Mouse (Mus musculus) midbrain, embryonic 13.5 days (tissue): ENCODE results near the gene Ak1. TPM values are rescaled to one million over a fixed set of nuclear protein-coding genes. Genes with fewer than 3 reads are reported as not detected.

Experiments used
- ATAC-seq: fragments of 200-750 bp; cut with Nextera tagmentation; 2 replicates; pipeline ENCODE4 v1.8.0; 2017; ENCODE audit warnings: mild to moderate bottlenecking, moderate TSS enrichment, moderate library complexity
- H3K27ac ChIP-seq: fragments of 300-500 bp; sonication (generic); 2 replicates; pipeline ENCODE4 v1.5.1; 2015; ENCODE audit warnings: inconsistent platforms, mild to moderate bottlenecking, moderate library complexity
- H3K27me3 ChIP-seq: fragments of 300-500 bp; sonication (generic); 2 replicates; pipeline ENCODE4 v1.6.1; 2015; ENCODE audit warnings: mild to moderate bottlenecking, inconsistent platforms
- H3K36me3 ChIP-seq: fragments of 300-500 bp; sonication (generic); 2 replicates; pipeline ENCODE4 v1.6.1; 2015; ENCODE audit warnings: mild to moderate bottlenecking, inconsistent platforms
- H3K4me1 ChIP-seq: fragments of 300-500 bp; sonication (generic); replicated peaks from 2 replicates; pipeline ENCODE4 v1.6.1; 2015; ENCODE audit warnings: inconsistent platforms
- H3K4me2 ChIP-seq: fragments of 300-500 bp; sonication (generic); replicated peaks from 2 replicates; pipeline ENCODE4 v1.6.1; 2015; ENCODE audit warnings: moderate library complexity, mild to moderate bottlenecking, inconsistent platforms
- H3K4me3 ChIP-seq: fragments of 300-500 bp; sonication (generic); replicated peaks from 2 replicates; pipeline ENCODE4 v1.5.1; 2015; ENCODE audit warnings: mild to moderate bottlenecking, inconsistent platforms
- H3K9ac ChIP-seq: fragments of 300-500 bp; sonication (generic); replicated peaks from 2 replicates; pipeline ENCODE4 v1.6.1; 2015; ENCODE audit warnings: mild to moderate bottlenecking, inconsistent platforms
- H3K9me3 ChIP-seq: fragments of 300-500 bp; sonication (generic); 2 replicates; pipeline ENCODE4 v1.6.1; 2016; ENCODE audit warnings: mild to moderate bottlenecking, inconsistent platforms
- WGBS: fragments of 180-500 bp; shearing (Covaris S2); methylation state at CpG from one replicate; pipeline ENCODE4 v1.1.7; 2015; 5-methylcytosine and 5-hydroxymethylcytosine counted together
- polyA plus RNA-seq: library from polyadenylated mRNA; unstranded; fragments of >200 nt; fragmentation: Nextera tagmentation; extraction: Ambion mirVana; gene quantifications from 2 replicates; pipeline ENCODE4 v1.2.1, GENCODE M21; 2015

Ak1 gene
- polyA plus RNA-seq, 1 experiment from 2014 or later, result 62.9 TPM

DNA sequence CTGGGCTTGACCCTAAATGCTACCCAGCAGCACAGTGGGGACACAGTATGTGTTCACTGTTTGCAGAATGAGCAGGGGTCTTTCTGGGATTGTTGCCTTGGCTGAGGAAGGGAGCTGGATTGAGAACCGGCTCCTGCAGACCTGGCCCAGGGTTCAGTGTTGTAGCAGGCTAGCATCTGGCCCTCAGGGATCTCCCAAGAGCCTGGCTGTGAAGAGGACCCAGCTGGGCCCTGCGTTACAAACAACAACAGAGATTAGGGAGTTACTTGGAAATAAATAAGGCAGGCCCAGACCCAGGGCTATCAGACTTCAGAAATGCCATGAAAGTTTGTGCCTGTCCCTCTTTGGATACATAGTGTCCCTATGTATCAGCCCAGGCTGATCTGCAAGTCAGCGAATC lies 24.1 kb downstream of the Ak1 start:
- Histone ChIP-seq H3K4me3 (no peak overlapping the region), H3K4me2 (no peak overlapping the region), H3K36me3 (no peaks in the 10 kb centered on the region), H3K9ac (no peak overlapping the region), H3K27ac (no peak overlapping the region), H3K4me1 (no peaks in the 10 kb centered on the region), H3K27me3 (no peaks in the 10 kb centered on the region), H3K9me3 (no peaks in the 10 kb centered on the region)
- ATAC-seq, result no peak
- WGBS, result 65% methylated on average over 3 of the region's 3 CpGs

DNA sequence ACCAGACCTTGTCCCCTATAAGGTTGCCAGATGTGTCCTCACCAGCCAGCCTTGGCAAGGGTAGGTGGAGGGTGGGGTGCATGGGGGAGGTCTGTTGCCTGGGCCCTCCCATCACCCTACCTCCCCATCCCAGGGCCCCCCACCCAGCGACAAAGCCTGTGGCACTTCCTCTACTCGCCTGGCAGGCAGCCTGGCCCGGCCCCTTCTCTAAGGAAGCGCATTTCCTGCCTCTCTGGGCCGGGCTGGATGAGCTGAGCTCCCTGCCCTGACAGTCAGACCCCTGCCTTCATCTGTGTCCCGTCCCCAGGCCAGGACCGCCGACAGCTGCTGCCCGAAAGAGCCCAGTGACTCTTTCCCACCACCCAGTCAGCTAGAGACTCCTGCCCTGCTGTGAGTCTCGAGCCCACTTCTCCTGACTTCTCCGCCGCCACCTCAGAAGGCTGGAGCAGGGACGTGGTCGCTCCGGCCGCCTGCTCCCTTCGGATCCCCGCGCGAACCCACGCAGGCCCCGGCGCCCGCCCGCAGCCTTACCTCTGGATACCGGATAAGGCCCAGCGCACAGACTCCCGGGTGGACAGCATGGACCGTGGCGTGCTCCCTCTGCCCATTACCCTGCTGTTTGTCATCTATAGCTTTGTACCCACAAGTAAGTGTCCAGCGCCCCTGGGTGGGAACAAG lies 25.0 kb downstream of the Ak1 start, which contains the start of gene Eng:
TSS of gene Eng (plus strand) at position 217 of the 678 bp plus-strand sequence.
- H3K4me2 ChIP-seq, result no peak within 1 kb of the TSS
- ATAC-seq, result no peak
- 66% methylated on average over 31 of the region's 31 CpGs for WGBS
- 0 out of 2 replicates have a peak within 1 kb of the TSS, but pooled peaks have one; percentile 17 for H3K27ac ChIP-seq
- no peaks in the 10 kb centered on the region for H3K36me3 ChIP-seq
- H3K9me3 ChIP-seq, result no peaks in the 10 kb centered on the region
- H3K4me3 ChIP-seq, result peak within 1 kb of the TSS; percentile 15
- no peak within 1 kb of the TSS for H3K9ac ChIP-seq
- H3K27me3 ChIP-seq, result no peaks in the 10 kb centered on the region
- no peaks in the 10 kb centered on the region for H3K4me1 ChIP-seq

DNA sequence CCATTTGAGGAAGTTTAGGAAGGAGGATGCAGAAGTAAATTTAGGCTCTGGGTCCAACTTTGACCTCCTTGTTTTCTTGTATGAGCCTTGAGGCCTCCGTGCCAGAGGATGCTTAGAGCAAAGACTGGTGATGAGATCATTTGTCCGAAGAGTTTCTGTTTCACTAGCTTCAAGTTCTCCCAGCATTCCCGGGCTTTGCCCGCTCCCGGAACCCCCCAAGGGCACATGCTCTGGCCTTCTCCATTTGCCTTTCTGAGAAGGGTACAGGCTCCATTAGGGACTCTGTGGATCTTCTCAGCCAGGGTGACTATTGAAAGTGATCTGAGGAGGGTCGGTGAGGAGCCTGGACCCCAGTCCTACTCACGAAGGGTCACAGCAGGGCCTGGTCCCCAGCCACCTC lies 25.8 kb downstream of the Ak1 start:
- 92% methylated on average over 7 of the region's 7 CpGs for WGBS
- Histone ChIP-seq H3K9me3 (no peaks in the 10 kb centered on the region), H3K4me1 (no peaks in the 10 kb centered on the region), H3K4me3 (peak overlapping the region; percentile 15; the same call in 1 of the 2 replicates), H3K4me2 (no peak overlapping the region), H3K27me3 (no peaks in the 10 kb centered on the region), H3K9ac (no peak overlapping the region), H3K36me3 (no peaks in the 10 kb centered on the region), H3K27ac (no peak overlapping the region)
- ATAC-seq, result no peak

DNA sequence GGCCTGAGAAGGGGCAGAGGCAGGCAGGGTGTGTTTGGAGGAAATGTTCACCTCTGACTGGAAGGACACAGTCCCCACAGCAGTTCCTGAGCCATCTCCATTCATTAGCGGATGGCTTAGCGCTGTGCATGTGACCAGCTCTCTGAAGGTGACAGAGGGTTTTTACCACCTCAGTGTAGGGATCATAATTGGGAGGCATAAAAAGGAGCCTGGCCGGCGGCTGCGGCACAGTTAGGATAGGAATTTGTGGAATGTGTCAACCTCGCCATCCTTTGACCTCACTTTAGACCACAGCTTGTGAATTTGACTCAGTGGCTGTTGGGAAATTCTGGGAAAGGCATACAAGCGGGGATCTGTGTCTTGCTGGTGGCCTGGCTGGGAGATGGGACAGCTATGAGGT lies 32.2 kb downstream of the Ak1 start:
- Histone ChIP-seq H3K9me3 (no peaks in the 10 kb centered on the region), H3K36me3 (no peaks in the 10 kb centered on the region), H3K4me2 (no peak overlapping the region), H3K9ac (no peak overlapping the region), H3K27ac (no peak overlapping the region), H3K27me3 (no peaks in the 10 kb centered on the region), H3K4me1 (no peaks in the 10 kb centered on the region), H3K4me3 (no peak overlapping the region)
- ATAC-seq, result no peak
- 60% methylated on average over 7 of the region's 7 CpGs for whole genome bisulfite sequencing

DNA sequence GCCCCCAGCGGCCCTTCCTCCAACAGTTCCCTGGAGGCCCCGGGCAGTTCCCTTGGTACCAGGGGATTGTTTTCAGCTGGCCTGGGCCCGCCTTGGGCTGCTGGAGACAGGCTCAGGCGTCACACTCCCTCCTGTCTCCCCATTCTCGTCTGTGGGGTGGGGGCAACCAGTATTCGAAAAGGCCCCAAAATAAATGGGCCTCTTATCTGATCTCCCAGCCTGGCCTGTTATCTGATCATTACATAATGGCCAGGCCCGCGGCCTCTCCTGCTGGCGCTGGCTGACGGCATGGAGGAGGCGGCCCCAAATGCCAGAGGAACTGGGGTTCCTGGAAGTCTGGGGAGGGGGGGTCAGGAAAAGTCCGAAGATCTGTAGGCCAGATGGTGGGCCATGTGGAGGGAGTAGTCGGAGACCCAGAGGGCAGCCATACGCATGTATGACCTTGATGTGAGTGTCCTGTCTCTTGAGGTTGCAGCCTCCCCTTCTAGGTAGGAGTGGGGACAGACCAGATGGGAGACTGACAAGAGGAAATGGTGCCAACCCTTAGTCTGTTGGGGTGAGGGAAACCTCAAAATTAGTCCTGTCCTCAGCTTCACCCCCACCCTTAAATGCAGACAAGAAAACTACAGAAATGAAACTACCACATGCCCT lies 33.3 kb downstream of the Ak1 start:
- no peaks in the 10 kb centered on the region for H3K36me3 ChIP-seq
- no peak overlapping the region for H3K9ac ChIP-seq
- ATAC-seq, result no peak
- no peaks in the 10 kb centered on the region for H3K4me1 ChIP-seq
- H3K4me2 ChIP-seq, result no peak overlapping the region
- no peak overlapping the region for H3K4me3 ChIP-seq
- H3K9me3 ChIP-seq, result no peaks in the 10 kb centered on the region
- 78% methylated on average over 14 of the region's 14 CpGs for WGBS
- no peak overlapping the region for H3K27ac ChIP-seq
- no peaks in the 10 kb centered on the region for H3K27me3 ChIP-seq

DNA sequence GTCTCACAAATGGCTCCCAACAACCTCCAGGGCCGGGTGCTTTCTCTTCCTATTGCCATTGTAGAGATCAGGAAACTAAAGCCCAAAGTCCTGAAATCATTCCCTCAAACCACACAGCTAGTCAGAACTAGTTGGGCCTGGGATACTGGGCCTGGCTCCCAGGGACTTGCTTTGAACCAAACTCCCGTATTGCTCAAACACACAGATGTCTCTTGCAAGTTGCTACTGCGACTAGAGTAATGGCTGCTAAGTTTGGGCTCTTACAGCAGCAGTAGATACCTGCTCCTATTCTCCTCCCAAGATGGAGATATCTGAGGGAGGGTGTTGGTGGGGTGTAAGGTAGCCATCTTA lies 33.8 kb downstream of the Ak1 start:
- Histone ChIP-seq H3K4me2 (no peak overlapping the region), H3K27me3 (no peaks in the 10 kb centered on the region), H3K4me3 (no peak overlapping the region), H3K27ac (no peak overlapping the region), H3K9me3 (no peaks in the 10 kb centered on the region), H3K4me1 (no peaks in the 10 kb centered on the region), H3K9ac (no peak overlapping the region), H3K36me3 (no peaks in the 10 kb centered on the region)
- no peak for ATAC-seq
- WGBS, result 93% methylated on average over 3 of the region's 3 CpGs

DNA sequence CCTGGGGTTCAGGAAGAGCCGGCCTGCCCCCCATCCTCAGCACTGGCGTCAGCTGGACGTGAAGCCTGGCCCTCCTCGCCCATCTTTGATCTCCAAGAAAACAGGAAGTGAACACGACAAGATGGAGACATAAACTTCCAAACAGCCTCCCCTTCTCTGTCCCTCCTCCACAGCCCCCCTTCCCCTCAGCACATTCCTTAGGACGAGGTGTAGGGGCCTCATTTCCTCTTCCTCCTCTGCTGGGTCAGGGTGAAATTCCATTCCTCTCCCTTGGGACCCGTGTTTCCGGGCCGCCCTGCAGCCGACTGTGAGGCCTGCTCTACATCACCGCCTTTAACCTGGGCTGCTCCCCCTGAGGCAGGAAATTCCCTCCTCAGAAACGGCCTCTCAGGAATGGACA lies 34.3 kb downstream of the Ak1 start:
- H3K9ac ChIP-seq, result no peak overlapping the region
- WGBS, result 77% methylated on average over 12 of the region's 12 CpGs

DNA sequence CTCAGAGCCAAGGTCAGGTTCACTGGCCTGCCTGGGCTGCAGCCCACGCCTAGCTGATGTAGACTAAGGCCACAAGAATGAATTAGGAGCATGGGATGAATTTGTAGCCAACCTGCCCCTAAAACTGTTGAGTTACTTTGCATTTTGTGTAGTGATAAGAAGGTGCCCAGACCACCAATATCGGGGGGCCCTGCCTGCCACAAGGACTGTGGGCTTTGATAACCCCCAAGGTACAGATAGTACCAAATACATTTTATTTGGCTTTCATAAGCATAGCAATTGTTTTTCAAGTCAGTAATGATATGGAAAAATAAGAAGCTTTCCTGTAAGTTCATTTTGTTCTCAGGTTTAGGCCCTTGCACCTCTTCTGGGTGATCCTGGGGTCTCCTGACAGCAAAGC lies 37.3 kb downstream of the Ak1 start:
- Histone ChIP-seq H3K9me3 (no peaks in the 10 kb centered on the region), H3K27me3 (no peaks in the 10 kb centered on the region), H3K36me3 (no peaks in the 10 kb centered on the region), H3K4me3 (no peak overlapping the region), H3K4me2 (no peak overlapping the region), H3K27ac (no peak overlapping the region), H3K4me1 (0 out of 2 replicates have a peak, but pooled peaks cover 2% of the 10 kb centered on the region), H3K9ac (no peak overlapping the region)
- ATAC-seq, result no peak
- WGBS, result 87% methylated on average over 2 of the region's 2 CpGs

More for the DNA sequence above, 34.3 kb downstream of the Ak1 start:
- H3K4me2 ChIP-seq, result no peak overlapping the region
- no peaks in the 10 kb centered on the region for H3K4me1 ChIP-seq
- no peak overlapping the region for H3K27ac ChIP-seq
- H3K9me3 ChIP-seq, result no peaks in the 10 kb centered on the region
- H3K27me3 ChIP-seq, result no peaks in the 10 kb centered on the region
- ATAC-seq, result no peak
- H3K36me3 ChIP-seq, result no peaks in the 10 kb centered on the region
- H3K4me3 ChIP-seq, result no peak overlapping the region

DNA sequence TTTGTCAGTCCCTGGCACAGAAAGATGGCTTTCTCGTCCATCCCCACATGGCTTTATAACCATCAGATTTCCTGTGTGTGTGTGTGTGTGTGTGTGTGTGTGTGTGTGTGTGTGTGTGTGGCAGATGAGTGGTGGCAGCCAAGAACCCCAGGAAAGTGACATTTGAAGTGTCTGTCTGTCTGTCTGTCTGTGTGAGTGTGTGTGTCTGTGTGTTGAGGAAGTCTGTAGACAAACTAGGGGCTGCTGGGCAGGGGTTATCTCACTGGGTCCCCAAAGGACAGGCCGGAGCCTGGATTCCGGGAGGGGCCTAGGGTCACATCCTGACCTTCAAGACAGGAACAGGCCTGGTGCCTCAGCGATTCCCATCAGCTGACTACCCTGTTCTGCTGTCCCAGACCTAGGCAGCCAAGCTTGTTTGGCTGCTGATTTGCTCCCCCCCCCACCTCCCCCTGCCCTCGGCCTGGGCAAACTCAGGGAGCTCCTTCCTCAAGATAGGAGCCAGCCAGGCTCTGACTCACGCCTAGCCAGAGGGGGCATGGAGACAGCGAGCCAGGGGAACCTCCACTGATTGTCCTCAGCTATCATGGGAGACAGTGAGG lies 40.0 kb downstream of the Ak1 start:
- WGBS, result 70% methylated on average over 7 of the region's 7 CpGs
- no peak overlapping the region; the same call in 1 of the 2 replicates for H3K27ac ChIP-seq
- H3K9ac ChIP-seq, result no peak overlapping the region
- H3K4me2 ChIP-seq, result no peak overlapping the region
- no peak overlapping the region for H3K4me3 ChIP-seq
- ATAC-seq, result no peak
- no peaks in the 10 kb centered on the region for H3K36me3 ChIP-seq
- H3K4me1 ChIP-seq, result 0 out of 2 replicates have a peak, but pooled peaks cover 2% of the 10 kb centered on the region
- H3K9me3 ChIP-seq, result no peaks in the 10 kb centered on the region
- no peaks in the 10 kb centered on the region for H3K27me3 ChIP-seq

DNA sequence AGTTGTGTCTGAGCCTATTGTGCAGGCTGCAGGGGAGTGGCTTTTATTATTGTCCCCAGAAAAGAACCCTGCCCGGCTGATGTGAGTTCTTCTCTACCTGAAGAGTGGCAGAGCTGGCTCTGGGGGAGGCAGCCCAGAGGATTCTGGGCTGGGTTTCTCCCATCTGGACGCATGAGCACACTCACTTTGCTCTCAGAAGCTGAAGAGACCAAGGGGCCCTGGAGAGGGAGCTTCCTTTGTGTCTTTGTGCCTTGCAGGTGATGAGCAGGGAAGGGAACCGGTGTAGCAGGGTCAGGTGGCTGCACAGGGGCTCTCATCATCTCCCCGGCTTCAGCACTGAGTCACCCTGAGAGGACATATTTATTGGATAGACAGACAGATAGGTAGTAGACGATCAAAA lies 40.7 kb downstream of the Ak1 start:
- 0 out of 2 replicates have a peak, but pooled peaks cover 2% of the 10 kb centered on the region for H3K4me1 ChIP-seq
- no peaks in the 10 kb centered on the region for H3K36me3 ChIP-seq
- H3K9me3 ChIP-seq, result no peaks in the 10 kb centered on the region
- 54% methylated on average over 5 of the region's 5 CpGs for whole genome bisulfite sequencing
- H3K27me3 ChIP-seq, result no peaks in the 10 kb centered on the region
- H3K9ac ChIP-seq, result no peak overlapping the region
- H3K4me3 ChIP-seq, result no peak overlapping the region
- ATAC-seq, result no peak
- H3K4me2 ChIP-seq, result no peak overlapping the region
- H3K27ac ChIP-seq, result no peak overlapping the region; the same call in 1 of the 2 replicates

DNA sequence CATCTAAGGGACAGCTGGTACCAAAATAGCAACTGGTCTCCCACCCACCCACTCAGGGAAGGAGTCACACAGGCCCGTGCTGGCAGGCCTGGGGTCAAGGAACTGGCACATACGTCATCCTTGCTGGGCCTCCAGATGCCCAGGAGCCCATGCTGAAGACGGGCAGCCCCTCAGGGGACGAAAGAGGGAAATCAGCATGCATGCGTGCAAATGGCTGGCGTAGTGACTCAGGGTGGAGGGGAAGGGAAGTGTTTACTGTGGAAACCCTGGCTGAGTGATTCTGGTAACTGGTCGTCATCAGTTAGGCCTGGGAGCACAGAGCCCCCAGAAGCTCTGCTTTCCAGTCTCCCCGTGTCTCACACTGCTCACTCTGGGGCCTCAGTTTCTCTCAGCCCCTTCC lies 43.8 kb downstream of the Ak1 start:
- ATAC-seq, result no peak
- peaks cover 4% of the 10 kb centered on the region; the same call in 1 of the 2 replicates for H3K4me1 ChIP-seq
- no peak overlapping the region for H3K9ac ChIP-seq
- H3K36me3 ChIP-seq, result no peaks in the 10 kb centered on the region
- no peaks in the 10 kb centered on the region for H3K27me3 ChIP-seq
- WGBS, result 81% methylated on average over 8 of the region's 8 CpGs
- H3K4me3 ChIP-seq, result no peak overlapping the region
- H3K27ac ChIP-seq, result no peak overlapping the region
- no peaks in the 10 kb centered on the region for H3K9me3 ChIP-seq
- no peak overlapping the region for H3K4me2 ChIP-seq

DNA sequence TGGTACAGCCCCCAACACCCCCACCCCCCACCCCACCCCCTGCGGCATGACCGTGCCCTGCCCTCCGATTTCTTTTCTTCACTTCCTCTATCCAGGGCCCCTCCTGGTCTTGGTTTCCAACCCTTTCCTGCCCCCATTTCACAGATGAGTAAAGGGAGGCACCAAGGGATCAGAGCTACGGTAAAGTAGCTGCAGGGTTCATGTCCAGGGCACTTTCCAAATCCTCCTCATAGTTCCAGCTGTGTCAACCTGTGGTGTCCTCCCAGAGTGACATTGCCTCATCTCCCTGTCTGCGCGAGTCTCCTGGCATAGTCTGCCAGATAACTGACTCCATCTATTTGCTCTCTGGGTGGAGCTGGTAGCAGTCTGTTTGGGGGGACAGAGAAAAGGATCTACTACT lies 44.3 kb downstream of the Ak1 start:
- WGBS, result 94% methylated on average over 6 of the region's 6 CpGs

More for the DNA sequence above, 44.3 kb downstream of the Ak1 start:
- H3K4me1 ChIP-seq, result peaks cover 4% of the 10 kb centered on the region; the same call in 1 of the 2 replicates
- ATAC-seq, result no peak
- H3K36me3 ChIP-seq, result no peaks in the 10 kb centered on the region
- H3K9ac ChIP-seq, result no peak overlapping the region
- no peaks in the 10 kb centered on the region for H3K27me3 ChIP-seq
- no peak overlapping the region for H3K4me3 ChIP-seq
- H3K9me3 ChIP-seq, result no peaks in the 10 kb centered on the region
- H3K27ac ChIP-seq, result no peak overlapping the region
- H3K4me2 ChIP-seq, result no peak overlapping the region
